Mouse (Mus musculus) CD4-positive helper T cell, adult 2 months (primary cell): ENCODE measurements around the gene Tor1a.

Source experiments
- DNase-seq: peaks from one replicate; pipeline ENCODE4 v3.0.0-alpha.2; 2012; ENCODE audit warnings: low read depth, missing footprints, low spot score

Gene Tor1a

DNA sequence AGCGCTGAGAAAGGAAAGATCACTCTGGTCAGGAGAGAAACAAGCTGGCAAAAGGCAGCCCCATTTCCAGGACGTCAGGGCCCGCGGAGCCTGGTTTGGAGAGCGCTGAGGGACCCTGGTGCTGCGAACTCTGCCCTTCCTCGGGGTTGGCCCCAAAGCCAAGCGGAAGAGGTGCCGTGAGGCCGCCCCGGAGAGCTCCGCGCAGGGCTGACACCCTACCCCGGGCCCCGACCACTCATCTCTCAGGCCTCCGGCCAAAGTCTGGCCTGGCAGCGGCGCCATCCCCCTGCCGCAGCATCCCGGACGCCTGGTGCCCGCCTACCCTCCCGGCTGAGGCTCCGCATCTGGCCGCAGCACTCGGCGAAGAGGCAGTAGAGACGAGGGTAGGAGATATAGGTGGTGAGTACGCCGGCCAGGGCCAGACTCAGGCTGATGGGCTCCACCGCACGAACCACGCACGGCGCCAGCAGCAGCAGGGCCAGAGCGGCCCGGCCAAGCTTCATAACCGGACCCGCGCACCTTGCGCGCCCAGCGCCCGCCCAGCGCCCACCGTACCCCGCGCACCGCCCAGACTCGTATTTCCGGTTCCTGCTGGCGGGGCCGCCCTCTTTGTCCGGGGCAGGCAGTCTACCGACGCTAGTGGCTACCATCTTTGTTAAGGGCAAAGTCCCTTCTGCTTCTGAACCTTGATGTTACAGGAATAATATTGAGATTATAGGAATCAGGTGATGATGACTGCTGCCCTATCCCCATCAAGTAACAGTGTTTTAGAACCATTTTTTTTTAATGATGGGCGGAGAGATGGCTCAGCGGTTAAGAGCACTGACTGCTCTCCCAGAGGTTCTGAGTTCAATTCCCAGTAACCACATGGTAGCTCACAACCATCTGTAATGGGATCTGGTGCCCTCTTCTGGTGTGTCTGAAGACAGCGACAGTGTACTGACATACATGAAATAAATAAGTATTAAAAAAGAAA lies at the start of gene Tor1a:
Tor1a (minus strand) TSS at position 582 of the 976 bp plus-strand sequence.
- peak; percentile 87 for DNase-seq

DNA sequence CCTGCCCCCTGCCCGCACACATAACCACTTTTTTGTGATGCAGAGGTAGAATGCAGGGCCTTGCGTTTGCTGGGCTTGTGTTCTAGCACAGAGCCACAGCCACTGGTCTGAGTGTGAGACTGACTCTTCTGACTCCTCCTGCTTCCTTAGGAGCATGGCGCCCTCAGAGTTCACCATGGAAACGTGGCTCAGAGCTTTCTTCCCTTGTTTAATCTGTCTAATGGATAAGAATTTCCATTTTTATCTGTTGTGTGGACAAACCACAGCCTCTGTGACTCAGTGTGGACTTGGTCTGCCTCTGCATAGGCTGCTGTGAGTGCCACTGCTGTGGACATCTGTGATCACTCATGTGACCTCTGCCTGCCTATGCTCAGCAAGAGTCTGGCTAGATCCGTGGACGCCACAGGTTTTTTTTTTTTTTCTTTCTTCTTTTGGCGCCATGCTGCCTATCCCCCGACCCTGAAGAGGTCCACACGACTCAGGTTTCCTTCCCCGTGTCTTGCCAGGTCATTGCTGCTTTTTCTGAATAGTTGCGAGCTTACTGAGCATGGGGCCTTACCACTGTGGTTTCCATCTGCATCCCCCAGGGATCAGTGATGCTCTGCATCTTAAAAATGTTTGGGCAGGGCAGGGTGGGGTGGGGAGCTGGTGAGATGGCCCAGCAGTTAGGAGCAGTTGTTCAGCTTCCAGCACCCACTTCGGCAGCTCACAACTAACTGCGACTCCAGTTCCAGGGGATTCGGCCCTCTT lies 45.8 kb upstream of the Tor1a start:
- no peak for DNase-seq

DNA sequence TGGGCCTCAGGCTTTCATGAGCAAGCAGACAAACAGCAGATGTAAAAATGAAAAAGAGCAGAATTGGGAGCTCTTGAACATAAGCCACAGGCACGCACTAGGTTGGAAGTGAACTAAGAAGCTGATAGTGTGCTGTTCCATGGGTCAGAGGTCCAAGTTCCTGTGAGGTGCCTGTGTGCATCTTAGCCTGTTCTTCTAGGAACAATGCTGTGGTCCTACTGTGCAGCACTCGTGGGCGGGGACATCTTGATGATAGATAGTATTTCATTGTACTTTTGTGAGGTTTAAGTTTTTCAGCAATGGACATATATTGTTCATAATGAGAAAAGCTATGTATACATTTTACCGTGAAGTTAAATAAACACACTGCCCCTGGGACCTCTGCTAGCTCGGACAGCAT lies 39.5 kb upstream of the Tor1a start:
- DNase-seq = no peak

DNA sequence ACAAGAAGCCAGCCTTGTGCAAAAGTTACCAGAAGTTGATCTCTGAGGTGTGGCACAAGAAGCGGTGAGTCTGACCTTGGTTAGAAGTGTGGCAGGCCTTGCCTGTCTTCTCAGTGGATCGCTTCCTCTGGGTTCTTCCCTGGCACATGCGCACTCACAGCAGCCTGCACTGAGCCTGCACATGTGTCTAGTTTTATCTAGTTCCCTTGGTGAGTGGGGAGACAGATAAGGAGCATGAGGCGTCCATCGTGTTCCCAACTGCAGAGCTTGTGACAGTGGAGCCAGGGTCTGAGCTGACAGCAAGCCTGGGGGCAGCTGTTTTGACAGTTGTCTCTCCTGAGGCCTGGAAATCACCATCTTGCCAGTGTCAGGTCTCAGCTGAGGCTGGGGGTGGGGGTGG lies 38.7 kb upstream of the Tor1a start:
- DNase-seq = peak; percentile 21

DNA sequence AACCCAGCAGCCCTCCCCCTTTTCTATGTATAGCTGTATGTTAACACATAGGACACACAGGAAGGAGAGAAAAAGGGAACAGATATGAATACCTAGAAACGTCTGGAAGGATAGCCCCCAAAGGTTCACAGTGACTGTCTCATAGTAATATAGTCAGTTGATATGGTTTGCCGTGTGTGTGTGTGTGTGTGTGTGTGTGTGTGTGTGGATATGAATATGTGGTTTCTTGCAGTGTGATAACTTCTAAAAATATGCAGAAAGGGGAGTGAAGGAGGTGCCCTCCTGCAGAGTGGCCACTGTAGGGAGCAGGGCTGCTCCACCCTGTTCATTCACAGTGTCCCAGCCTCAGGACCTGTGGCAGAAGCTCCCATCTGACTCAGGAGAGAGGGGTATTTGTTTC lies 37.7 kb upstream of the Tor1a start:
- DNase-seq = no peak

DNA sequence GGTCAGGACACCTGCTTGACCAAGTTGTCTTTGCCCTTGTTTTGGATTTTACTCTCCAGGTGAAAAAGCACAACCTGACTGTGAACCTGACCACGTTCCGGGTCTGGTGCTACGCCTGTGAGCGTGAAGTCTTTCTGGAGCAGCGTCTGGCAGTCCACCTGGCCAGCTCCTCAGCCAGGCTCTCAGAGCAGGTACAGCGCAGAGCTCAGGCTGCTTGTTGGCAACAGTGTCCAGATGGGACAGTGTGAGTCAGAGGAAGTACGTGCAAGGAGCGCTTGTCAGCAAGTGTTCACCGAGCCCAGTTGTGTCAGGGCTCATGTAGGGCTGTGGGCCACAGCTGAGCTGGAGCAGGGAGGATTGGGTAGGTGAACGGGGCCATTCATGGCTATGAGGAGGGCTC lies 35.1 kb upstream of the Tor1a start:
- DNase-seq = no peak

DNA sequence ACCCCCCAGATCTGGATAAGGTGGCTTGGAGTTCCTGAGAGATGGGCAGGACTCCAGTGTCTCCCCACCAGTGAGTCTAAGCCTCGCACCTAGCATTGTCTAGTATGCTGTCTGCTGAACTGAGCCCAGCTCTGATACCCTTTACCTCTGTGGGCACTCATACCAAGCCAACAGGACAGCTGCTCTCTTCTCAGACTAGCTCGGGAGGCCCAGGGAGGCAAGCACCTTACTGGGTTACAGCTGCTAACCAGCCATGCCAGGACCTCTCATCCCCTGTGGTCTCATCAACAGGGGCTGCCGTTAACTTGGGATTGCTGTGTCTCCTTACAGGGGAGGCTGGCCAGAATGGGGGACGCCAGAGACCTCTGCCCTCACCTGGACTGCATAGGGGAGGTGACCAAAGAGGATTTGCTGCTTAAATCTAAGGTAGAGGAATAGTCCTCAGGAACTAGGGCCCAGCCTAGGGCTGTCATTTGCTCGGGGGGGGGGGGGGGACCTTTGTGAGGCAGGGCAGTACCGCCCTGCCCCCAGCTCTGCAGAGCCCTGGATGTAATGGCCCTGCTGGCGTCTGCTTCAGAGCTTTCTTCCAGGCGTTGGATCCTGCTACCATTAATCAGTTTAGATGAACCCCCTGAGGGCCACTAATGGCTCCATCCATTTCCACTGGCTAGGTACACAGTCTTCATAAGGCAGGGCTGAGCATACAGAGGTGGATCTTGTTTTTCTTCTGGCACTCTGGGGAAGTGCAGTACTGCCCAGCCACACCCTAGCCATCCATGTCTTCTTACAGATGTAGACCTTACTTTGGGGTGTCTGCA lies 30.9 kb upstream of the Tor1a start:
- DNase-seq = no peak

DNA sequence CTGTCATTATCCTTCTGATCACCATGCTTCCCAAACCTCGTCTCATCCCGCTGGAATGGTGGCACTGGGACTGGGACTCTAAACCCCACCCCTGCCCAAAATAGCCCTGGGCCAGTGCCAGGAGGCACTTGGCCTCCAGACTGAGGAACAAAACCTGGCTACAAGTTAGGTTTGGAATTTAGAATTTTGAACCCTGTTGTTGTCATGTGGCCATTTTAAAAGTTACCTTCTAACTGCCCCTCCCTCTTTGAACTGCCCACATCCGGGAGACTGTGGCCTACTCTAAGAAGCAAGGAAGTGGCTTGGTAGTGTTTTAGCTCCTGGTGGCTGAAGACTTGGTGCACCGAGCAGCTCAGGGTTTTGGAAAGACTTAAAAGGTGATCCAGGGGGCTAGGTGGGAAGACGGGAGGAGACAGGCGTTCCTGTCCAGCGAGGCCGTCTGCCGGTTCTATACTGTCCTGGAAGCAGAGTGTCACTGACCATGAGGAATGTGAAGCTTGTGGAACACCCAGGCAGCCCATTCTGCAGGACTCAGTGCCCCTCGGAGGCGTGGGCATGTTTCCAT lies 27.8 kb upstream of the Tor1a start:
- DNase-seq = peak; percentile 55

DNA sequence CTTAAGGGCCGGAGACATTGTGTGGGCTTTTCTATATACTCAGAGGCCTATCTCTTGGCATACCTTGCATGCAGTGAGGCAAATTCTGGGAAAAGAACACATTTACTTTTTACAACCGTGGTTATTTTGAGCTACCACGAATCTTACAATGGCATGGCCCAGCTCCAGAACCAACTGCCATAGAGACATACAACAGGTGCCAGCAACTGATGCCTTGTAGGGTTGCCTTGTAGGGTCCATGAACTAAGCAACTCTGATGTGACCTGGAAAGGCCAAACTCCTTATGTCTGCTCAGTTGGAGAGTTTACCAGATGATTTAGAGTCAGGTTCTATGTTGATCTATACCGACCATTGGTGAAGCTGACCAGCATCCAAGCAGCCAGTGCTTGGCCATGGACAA lies 27.1 kb upstream of the Tor1a start:
- DNase-seq = no peak

DNA sequence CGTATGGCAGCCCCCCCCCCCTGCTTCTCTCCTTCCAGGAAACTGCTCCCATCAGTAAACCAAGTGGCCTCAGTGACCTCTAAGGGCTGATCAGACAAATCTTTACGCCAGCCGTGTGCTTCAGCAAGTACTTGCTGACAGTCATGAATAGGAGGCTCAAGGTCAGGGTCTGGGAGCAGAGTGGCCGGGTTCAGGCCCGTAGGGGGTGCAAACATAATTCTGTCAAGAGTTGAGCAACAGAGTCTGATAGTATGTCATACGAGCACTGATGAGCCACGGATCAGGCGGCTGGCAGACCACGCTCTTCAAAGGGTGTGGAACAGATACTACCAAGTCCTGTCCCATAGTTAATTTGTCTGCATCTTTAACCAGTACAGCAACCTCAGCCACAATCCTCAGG lies 22.5 kb upstream of the Tor1a start:
- DNase-seq = no peak

DNA sequence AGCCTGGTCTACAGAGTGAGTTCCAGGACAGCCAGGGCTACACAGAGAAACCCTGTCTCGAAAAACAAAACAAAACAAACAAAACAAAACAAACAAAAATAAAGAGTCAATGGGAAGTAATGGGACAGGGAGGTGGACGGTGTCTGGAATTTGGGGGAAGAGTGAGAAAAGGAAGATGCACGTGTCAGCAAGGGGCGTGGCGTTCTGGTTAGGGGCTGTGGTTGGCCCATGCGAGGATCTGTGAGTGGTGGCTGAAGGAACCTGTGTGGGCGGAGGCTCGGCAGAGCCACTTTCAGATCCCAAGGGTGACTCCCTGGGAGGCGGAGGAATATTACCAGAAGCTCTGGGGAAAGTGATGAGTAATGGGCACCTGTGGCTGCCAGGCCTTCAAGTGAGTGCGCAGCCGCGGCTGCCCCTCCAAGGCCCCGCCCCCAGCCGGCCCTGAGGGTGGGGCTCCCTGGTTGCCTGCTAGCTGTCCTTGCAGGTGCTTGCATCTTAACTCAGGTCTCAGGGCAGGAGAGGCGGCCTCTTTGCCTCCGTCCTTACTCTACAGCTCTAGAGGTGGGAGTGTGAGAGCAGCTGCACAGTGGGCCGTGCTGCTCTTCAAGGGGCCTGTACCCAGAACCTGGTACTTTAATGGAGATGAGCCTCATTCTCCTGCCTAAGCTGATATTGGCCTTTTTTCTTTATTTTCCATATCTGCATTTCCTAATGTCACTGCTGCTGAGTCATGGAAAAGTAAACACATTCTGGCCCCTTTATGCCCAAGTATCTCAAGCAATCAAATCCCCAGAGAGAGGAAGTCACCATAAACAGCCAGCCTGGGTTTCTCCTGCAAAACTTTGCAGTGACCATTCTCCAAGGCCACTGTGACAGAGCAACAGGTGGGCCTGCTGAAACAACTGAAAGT lies 17.6 kb upstream of the Tor1a start:
- peak; percentile 63 for DNase-seq

DNA sequence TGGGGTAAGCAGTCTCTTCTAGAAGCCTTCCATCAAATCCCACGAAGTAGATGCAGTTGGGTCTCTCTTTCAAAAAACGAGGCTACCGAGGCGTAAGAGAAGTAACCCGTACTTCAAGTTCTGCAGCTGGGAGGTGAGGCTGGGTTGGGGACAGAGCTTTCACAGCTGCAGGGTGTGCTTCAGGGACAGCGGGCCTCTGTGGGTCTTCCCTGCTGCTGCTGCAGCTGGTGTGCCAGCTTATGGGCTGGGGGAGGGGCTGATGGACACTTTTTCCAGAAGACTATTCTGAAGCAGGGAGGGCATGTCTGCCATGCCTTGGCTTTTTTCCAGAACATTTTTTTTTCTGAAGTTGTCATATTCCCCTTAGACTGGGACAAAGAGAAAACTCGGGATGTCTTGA lies 15.3 kb upstream of the Tor1a start:
- DNase-seq = no peak

DNA sequence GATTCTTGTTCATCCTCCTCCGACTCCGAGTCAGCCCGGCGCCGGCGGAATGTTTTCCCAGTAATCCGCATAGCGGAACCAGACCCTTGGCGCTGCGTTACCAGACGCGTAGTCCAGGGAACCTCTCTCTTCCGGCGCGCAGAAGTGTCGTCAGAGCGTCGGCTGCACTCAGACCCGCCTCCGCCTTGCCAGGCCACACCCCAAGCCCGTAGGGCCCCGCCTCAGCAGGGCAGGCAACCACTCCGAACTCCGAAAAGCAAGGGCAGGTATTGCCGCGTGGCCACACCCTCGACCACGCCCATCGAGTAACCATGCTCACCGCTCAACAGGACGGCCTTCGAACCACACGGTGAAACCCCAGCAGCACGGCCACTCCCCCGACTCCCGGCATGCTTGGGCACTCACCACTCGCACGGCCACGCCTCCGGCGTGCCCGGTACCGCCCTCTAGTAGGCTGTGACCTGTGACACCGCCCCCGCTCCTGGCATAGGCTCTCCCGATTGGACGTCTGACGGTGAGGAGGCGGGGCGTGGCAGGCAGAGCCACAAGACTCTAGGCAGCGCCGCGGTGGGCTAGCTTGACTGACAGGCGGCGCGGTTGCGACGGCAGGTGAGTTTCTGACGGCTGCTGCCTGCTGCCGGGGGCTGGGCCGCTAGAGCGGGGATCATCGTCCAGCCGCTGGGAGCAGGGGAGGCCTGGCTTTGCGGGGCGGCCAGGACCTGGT lies 14.2 kb upstream of the Tor1a start, which contains the start of the genes BC005624 and Usp20:
BC005624 (minus strand) TSS at position 412 of the 724 bp plus-strand sequence.
Usp20 (plus strand) TSS at position 490 of the 724 bp plus-strand sequence.
- peak; percentile 100 for DNase-seq

DNA sequence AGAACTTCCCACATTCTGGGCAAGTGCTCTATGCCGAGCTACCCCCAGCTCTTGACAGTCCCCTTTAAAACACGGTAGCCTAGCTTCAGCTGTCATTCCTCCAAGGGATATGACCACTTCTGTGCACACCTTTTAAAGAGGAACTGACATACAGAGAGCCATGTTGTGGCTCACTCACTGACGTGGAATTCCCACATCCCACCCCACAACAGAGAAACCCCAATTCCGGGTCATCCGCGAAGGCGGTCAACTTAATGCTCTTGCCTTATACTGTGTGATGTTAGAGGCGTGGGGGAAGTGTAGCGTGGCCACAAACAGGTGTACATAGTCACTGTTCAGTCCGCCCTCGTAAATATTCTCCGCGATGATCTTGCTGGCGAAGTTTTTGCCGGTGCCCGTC lies 907 bp downstream of the Tor1a start:
- DNase-seq = peak; percentile 66

DNA sequence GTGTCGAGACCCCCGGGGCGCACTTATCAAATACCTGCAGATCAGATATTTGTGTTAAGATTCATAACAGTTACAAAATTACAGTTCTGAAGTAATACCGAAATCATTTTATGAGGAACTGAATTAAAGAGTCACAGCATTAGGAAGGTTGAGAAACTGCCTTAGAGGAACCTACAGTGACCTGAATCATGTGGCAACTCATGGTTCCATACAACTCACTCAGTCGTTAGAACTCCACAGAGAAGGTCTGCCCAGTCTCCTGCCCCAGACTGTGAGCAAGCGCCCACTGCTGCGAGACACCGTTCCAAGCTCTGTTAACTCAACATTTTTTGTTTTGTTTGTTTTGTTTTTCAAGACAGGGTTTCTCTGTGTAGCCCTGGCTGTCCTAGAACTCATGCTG lies 2.1 kb downstream of the Tor1a start:
- no peak for DNase-seq

DNA sequence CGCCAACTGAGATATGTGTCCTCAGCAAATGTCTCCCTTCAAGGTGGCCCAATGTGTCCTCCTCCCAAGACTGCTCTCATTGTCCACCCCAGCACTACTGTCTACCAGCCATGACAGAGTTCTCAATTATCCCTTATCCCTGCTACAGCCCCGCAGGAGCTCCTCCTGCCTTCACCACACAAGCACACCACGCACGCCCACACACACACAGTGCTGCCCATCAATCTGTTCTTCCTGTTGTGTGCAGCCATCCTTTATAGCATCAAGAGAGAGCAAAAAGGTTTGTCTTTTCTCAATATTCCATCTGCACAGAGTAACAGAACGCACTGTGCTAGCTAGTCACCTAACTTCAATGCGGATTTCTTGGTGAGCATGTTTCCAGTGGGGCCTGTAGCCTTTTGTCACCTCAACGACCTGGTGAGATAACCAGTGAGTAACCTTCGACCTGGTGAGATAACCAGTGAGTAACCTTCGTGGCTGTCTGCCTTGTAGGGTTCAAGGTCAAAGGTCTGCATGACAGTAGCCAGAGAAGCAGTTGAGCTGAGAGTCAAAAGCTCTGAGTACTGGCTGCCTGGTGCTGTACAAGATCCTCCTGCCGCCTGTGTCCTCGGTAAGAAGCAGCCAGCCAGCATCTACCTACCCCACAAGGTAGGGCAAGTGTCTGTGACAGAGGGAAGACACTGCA lies 5.0 kb downstream of the Tor1a start:
- no peak for DNase-seq

DNA sequence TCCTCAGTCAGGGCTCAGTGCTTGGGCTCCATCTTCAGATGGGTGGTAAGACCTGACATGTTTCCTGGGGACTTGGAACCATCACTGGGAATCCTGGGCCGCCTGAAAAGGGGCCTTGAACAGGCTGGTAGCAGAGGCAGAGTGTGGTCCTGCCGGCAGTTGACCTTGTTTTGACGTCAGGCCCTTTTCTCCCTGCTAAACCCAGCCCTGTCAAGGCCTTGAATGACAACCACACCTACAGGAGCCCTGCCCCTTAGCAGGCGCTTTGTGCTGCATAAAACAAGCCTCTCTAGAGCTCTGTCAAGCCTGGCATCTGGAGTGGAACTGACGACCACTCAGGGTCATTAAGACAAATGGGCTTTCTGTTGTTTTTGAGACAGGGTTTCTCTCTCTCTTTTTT lies 7.9 kb downstream of the Tor1a start:
- no peak for DNase-seq

DNA sequence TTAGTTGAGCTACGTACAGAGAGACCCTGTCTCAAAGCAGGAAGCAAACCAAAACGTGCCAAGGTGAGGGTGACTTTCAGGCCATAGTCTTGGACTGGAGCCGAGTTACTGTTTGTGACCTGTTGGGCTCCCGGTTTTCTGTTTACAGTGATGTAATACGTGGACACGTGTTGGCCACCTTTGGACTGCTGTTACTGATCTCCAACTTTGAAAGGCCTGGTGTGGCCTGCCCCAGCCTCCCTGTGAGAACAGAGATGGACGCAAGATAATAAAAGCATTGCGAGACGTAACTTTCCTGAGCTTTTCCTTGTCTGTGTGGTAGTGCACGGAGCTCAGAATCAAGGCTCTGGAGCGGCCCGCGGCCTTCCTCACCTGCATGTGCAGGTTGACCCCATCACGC lies 9.0 kb downstream of the Tor1a start:
- DNase-seq = no peak

DNA sequence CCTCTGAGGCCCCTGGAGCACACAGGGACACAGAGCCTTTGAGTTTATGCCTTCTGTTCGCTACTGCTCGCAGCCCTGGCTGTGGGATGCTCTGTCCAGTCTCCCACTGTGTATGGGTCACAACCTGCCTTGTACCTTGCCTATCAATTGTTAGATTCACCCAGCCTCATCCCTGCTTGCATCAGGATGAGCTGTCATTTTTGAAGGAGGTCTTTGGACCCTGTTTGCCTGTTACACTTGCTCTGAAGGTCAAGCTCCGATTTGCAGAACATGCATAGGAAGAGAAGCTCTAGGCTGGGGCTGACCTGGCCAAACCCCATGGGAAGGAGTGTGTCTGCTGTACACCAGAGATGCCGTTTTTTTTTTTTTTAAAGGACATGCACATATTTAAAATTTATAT lies 10.2 kb downstream of the Tor1a start:
- DNase-seq = no peak
